Mouse (Mus musculus): ENCODE measurements around the gene Fbxl13.

DNA sequence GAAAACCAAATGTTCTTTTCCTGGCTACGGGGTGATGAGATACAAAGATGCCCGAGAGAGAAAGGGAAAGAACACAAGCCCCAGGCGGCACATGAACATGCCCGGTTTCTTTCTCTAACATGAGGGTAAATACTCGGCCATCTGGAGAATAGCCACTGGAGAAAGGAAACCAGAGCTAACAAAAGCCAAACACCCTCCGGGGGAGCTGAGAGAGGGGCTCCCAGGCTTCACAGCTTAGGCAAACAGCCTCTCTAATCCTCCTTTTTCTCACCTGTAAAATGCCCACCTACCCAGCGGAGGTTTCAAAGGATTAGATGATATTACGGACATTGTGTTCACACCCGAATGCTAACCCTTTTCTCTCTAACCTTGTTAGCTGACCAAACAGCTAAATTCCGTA lies 39.6 kb upstream of the Fbxl13 start:
- no peak for TF ChIP-seq BHLHE40 (IDR thresholded peaks at IDR 0.05; ENCODE audit: low read depth, low read length)
- no peak for TF ChIP-seq CTCF (conservative IDR thresholded peaks at IDR 0.05 in 1 of 2, IDR thresholded peaks at IDR 0.05 in 1 of 2; ENCODE audit: low read depth in 2 of 2, low read length in 2 of 2)
- no peak for TF ChIP-seq POLR2A (IDR thresholded peaks at IDR 0.05; ENCODE audit: low read depth, low read length)
- no peak for TF ChIP-seq MXI1 (IDR thresholded peaks at IDR 0.05; ENCODE audit: low read depth, low read length)
- no peak for TF ChIP-seq UBTF (IDR thresholded peaks at IDR 0.05; ENCODE audit: low read depth, low read length)
- no peak for TF ChIP-seq MAX (IDR thresholded peaks at IDR 0.05; ENCODE audit: low read length)
- TF ChIP-seq MAZ (IDR thresholded peaks at IDR 0.05; ENCODE audit: low read depth, low read length): no peak

Data from CH12.LX (cell line).